Mouse (Mus musculus) olfactory bulb, adult 2 months (tissue): ENCODE results near the gene 9030612E09Rik. TPM values are rescaled to one million over a fixed set of nuclear protein-coding genes. Genes with fewer than 3 reads are reported as not detected.

Experiments
- H3K27ac ChIP-seq: fragments of 200-500 bp; 2 replicates; pipeline ENCODE4 v1.5.1; 2012; ENCODE audit warnings: low read depth, low read length; ENCODE audit not compliant: insufficient read depth
- H3K4me1 ChIP-seq: fragments of 200-500 bp; 2 replicates; pipeline ENCODE4 v1.6.1; 2012; ENCODE audit warnings: low read length; ENCODE audit not compliant: control insufficient read depth, insufficient read depth
- H3K4me3 ChIP-seq: fragments of 200-500 bp; 2 replicates; pipeline ENCODE4 v1.5.1; 2012; ENCODE audit warnings: mild to moderate bottlenecking, low read depth, low read length, moderate library complexity; ENCODE audit not compliant: insufficient read depth
- CTCF ChIP-seq: fragments of 200-500 bp; IDR thresholded peaks from 2 replicates; pipeline ENCODE4 v1.5.1; 2012; ENCODE audit warnings: low read depth, mild to moderate bottlenecking, low read length, moderate library complexity; ENCODE audit not compliant: insufficient read depth
- POLR2A ChIP-seq: fragments of 200-500 bp; IDR thresholded peaks from 2 replicates; pipeline ENCODE4 v1.6.1; 2012; ENCODE audit warnings: mild to moderate bottlenecking, low read depth, low read length, moderate library complexity; ENCODE audit not compliant: insufficient read depth
- WGBS: fragments of 180-500 bp; shearing (Covaris S2); methylation state at CpG from one replicate; pipeline ENCODE4 v1.1.7; 2018; 5-methylcytosine and 5-hydroxymethylcytosine counted together
- polyA plus RNA-seq: library from polyadenylated mRNA; stranded (reverse); fragments of >200 nt; gene quantifications from 2 replicates; pipeline ENCODE4 v1.2.4, GENCODE M21; 2012; ENCODE audit warnings: low replicate concordance; ENCODE audit not compliant: missing spikeins, insufficient read depth, insufficient read length

The 9030612E09Rik gene
- polyA plus RNA-seq, 1 experiment = not detected

DNA sequence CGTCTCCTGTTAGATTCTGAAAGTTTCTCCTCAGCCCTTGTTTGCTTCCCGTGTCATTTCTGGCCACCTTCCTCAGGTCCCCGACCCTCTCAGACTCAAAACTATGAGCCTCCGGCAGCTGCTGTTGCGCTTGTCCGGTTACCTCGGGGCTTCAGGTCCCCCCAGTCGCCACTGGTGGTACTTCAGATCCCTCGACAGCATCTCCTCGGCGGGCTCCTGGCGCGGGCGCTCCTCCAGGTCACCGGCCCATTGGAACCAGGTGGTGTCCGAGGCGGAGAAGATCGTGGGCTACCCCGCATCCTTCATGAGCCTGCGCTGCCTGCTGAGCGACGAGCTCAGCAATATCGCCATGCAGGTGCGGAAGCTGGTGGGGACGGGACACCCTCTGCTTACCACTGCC is 47.2 kb downstream of the 9030612E09Rik start:
- Histone ChIP-seq H3K4me3 (peak overlapping the region; percentile 86), H3K4me1 (peaks cover 8% of the 10 kb centered on the region; the same call in 1 of the 2 replicates), H3K27ac (0 out of 2 replicates have a peak overlapping the region, but pooled peaks have one; percentile 6)
- TF ChIP-seq CTCF = no peak
- TF ChIP-seq POLR2A = no peak
- 1% methylated on average over 25 of the region's 25 CpGs for WGBS

GRCm38 (mm10) chr10:43223391-43223790 is 48.9 kb downstream of the 9030612E09Rik start:
- H3K27ac ChIP-seq = no peak overlapping the region
- peaks cover 8% of the 10 kb centered on the region; the same call in 1 of the 2 replicates for H3K4me1 ChIP-seq
- H3K4me3 ChIP-seq = no peak overlapping the region
- TF ChIP-seq CTCF (no peak), POLR2A (no peak)
- WGBS = 95% methylated on average over 2 of the region's 2 CpGs

Other genes with a start within 250 kb of the 9030612E09Rik start
- gene Sobp, start 174 bp upstream of the 9030612E09Rik start, polyA plus RNA-seq = not detected in 2 replicates
- not detected in 2 replicates for gene Pdss2, start 46.8 kb downstream of the 9030612E09Rik start, polyA plus RNA-seq